Mouse (Mus musculus) granulocyte monocyte progenitor cell, adult 5-6 weeks (primary cell): Measurements from ENCODE around the gene Slc32a1. TPM values are rescaled to one million over a fixed set of nuclear protein-coding genes. Genes with fewer than 3 reads are reported as not detected.
A peak's percentile ranks its signal among the peaks of the same experiment; 100 is the strongest.

Experiments
- ATAC-seq: replicated peaks from 2 replicates; pipeline ENCODE4 v1.8.0; 2016; ENCODE audit warnings: mild to moderate bottlenecking, moderate TSS enrichment, inconsistent platforms; ENCODE audit not compliant: poor library complexity, severe bottlenecking
- total RNA-seq, 2 experiments: library from RNA; stranded (forward) in 1 of 2; stranded (reverse) in 1 of 2; fragments of 200-712, 200-1000 nt in 1 of 2; fragments of >200 nt in 1 of 2; fragmentation: Nextera tagmentation in 1 of 2; gene quantifications; 2 replicates each; pipeline ENCODE4 v1.2.3; 2014 to 2017

Gene Slc32a1
- total RNA-seq (2014; fragmentation: Nextera tagmentation) (not detected in 2 replicates), total RNA-seq (2017) (not detected in 2 replicates)

GRCm38 (mm10) chr2:158610488-158611325, at the start of gene Slc32a1:
Slc32a1 (plus strand) TSS chr2:158610767.
- no peak for ATAC-seq

GRCm38 (mm10) chr2:158560801-158561200, 49.8 kb upstream of the Slc32a1 start:
- ATAC-seq, result no peak

GRCm38 (mm10) chr2:158561371-158562144, 49.0 kb upstream of the Slc32a1 start:
- no peak for ATAC-seq

- peak; percentile 84 for ATAC-seq
These were observed 40.0 kb upstream of the Slc32a1 start for GRCm38 (mm10) chr2:158570421-158571081.

- no peak for ATAC-seq
These were observed 30.6 kb upstream of the Slc32a1 start for GRCm38 (mm10) chr2:158579979-158580378.

- ATAC-seq, result no peak
These were observed 25.8 kb upstream of the Slc32a1 start for GRCm38 (mm10) chr2:158584621-158585358.

- no peak for ATAC-seq
These were observed 21.9 kb upstream of the Slc32a1 start for GRCm38 (mm10) chr2:158588524-158589271.

GRCm38 (mm10) chr2:158590495-158590894, 20.1 kb upstream of the Slc32a1 start:
- ATAC-seq, result peak; percentile 68

GRCm38 (mm10) chr2:158591286-158591685, 19.3 kb upstream of the Slc32a1 start:
- no peak for ATAC-seq

- ATAC-seq, result no peak
These were observed 17.2 kb upstream of the Slc32a1 start for GRCm38 (mm10) chr2:158593371-158593770.

- peak; percentile 61 for ATAC-seq
These were observed 15.5 kb upstream of the Slc32a1 start for GRCm38 (mm10) chr2:158595103-158595502.

- no peak for ATAC-seq
These were observed 15.0 kb upstream of the Slc32a1 start for GRCm38 (mm10) chr2:158595577-158595976.

GRCm38 (mm10) chr2:158596803-158597202, 13.8 kb upstream of the Slc32a1 start:
- ATAC-seq, result peak; percentile 85

GRCm38 (mm10) chr2:158600517-158600916, 10.1 kb upstream of the Slc32a1 start:
- ATAC-seq, result no peak

- ATAC-seq, result no peak
These were observed 9.2 kb upstream of the Slc32a1 start for GRCm38 (mm10) chr2:158601326-158601725.

GRCm38 (mm10) chr2:158602663-158603062, 7.9 kb upstream of the Slc32a1 start:
- no peak for ATAC-seq

- ATAC-seq, result peak; percentile 81
These were observed 4.0 kb upstream of the Slc32a1 start for GRCm38 (mm10) chr2:158606511-158606964.

- no peak for ATAC-seq
These were observed 886 bp upstream of the Slc32a1 start for GRCm38 (mm10) chr2:158609681-158610080.

- no peak for ATAC-seq
These were observed 756 bp downstream of the Slc32a1 start for GRCm38 (mm10) chr2:158611326-158611719.
